Mouse (Mus musculus) E14TG2a.4 (cell line): ENCODE results near the gene Scgb2b24.

ENCODE experiments used
- H3K27me3 ChIP-seq: 2 replicates; pipeline ENCODE4 v1.6.1; 2014; ENCODE audit warnings: low read length, control low read depth; ENCODE audit not compliant: insufficient read depth
- H3K36me3 ChIP-seq: 2 replicates; pipeline ENCODE4 v1.6.1; 2014; ENCODE audit warnings: low read length, control low read depth; ENCODE audit not compliant: insufficient read depth
- H3K4me1 ChIP-seq: replicated peaks from 2 replicates; pipeline ENCODE4 v1.6.1; 2014; ENCODE audit warnings: low read depth, low read length, control low read depth
- H3K4me3 ChIP-seq: replicated peaks from 2 replicates; pipeline ENCODE4 v1.5.1; 2014; ENCODE audit warnings: mild to moderate bottlenecking, low read length
- H3K9me3 ChIP-seq: 2 replicates; pipeline ENCODE4 v1.6.1; 2014; ENCODE audit warnings: low read length, control low read depth
- CTCF ChIP-seq: conservative IDR thresholded peaks from 2 replicates; pipeline ENCODE4 v1.5.1; 2014; ENCODE audit warnings: low read length
- NANOG ChIP-seq: IDR thresholded peaks from 2 replicates; pipeline ENCODE4 v1.6.1; 2014; ENCODE audit warnings: borderline replicate concordance, low read length, mixed read lengths
- POU5F1 ChIP-seq: IDR thresholded peaks from 2 replicates; pipeline ENCODE4 v1.6.1; 2014; ENCODE audit warnings: low read length, borderline replicate concordance

Gene Scgb2b24

DNA sequence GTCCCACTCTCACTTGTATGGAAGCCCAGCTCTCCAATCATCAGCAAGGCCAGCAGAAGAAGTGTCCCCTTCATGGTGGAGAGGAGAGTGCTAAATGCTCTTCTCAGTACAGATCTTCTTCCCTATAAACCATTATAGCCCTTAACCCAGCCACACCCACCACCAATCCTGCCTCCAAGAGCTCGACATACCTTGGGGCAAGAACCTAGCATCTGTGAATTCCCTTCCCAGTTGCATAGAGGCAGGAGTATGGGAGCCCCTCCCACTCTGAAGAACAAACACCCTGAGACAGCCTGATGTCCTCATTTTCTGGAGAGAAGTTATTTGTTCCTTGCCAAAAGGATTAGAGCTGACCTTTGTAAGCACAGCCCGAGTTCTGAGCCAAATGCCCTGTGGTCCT is at the start of gene Scgb2b24:
Scgb2b24 (minus strand) TSS at position 101 of the 400 bp plus-strand sequence.
- TF ChIP-seq CTCF, result no peak
- TF ChIP-seq POU5F1, result no peak
- no peak for TF ChIP-seq NANOG
- Histone ChIP-seq H3K9me3 (peaks cover 39% of the 10 kb centered on the region), H3K4me1 (no peaks in the 10 kb centered on the region), H3K27me3 (no peaks in the 10 kb centered on the region), H3K4me3 (no peak within 1 kb of the TSS), H3K36me3 (no peaks in the 10 kb centered on the region)

DNA sequence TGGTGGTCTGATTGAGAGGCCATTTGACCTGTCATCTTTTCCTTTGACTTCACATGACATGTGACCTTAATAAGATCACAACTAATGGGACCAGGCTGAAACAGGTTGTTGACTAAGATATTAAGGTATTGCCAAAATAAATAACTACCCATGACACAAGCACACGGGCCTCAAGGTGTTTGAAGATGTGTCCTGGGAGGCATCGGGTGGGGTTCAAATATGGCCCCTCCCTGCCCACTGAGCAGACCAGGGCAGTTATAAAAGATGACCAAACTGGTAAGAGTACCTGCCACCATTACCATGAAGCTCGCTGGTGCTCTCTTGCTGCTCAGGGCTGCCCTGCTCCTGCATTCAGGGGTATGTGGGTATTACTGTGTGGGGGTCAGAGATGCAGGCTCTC is 4.4 kb upstream of the Scgb2b24 start, which contains the start of gene Scgb1b24:
Scgb1b24 (plus strand) TSS at position 301 of the 400 bp plus-strand sequence.
- Histone ChIP-seq H3K9me3 (peaks cover 21% of the 10 kb centered on the region), H3K27me3 (no peaks in the 10 kb centered on the region), H3K4me3 (no peak within 1 kb of the TSS), H3K4me1 (no peaks in the 10 kb centered on the region), H3K36me3 (no peaks in the 10 kb centered on the region)
- TF ChIP-seq POU5F1 (no peak), CTCF (no peak)

- Histone ChIP-seq H3K36me3 (no peaks in the 10 kb centered on the region), H3K4me1 (peaks cover 4% of the 10 kb centered on the region; the same call in 1 of the 2 replicates), H3K9me3 (no peaks in the 10 kb centered on the region), H3K4me3 (no peak overlapping the region), H3K27me3 (no peaks in the 10 kb centered on the region)
- TF ChIP-seq NANOG (peak; percentile 77; the same call in 1 of the 2 replicates), CTCF (no peak)
Measured at GRCm38 (mm10) chr7:33689864-33690263, 49.2 kb downstream of the Scgb2b24 start.
